Mouse (Mus musculus): ENCODE measurements around the gene Zfp324. TPM values are rescaled to one million over a fixed set of nuclear protein-coding genes. Genes with fewer than 3 reads are reported as not detected.
"Not testable (repeated sequence)": the region's sequence is repeated elsewhere in the genome, so short reads cannot be mapped to it uniquely, and the experiment has no call there.

Gene Zfp324
- polyA plus RNA-seq, 1 experiment = 0.27 TPM

- Histone ChIP-seq H3K4me3 (replicated peaks) (no peak overlapping the region), H3K9me3 (ENCODE audit: control insufficient read depth, low read length) (no peaks in the 10 kb centered on the region), H3K27me3 (ENCODE audit: control insufficient read depth) (no peaks in the 10 kb centered on the region), H3K4me1 (ENCODE audit: control insufficient read depth) (no peaks in the 10 kb centered on the region), H3K36me3 (ENCODE audit: control insufficient read depth) (peaks cover 2% of the 10 kb centered on the region; the same call in 1 of the 2 replicates)
- TF ChIP-seq TAL1 (IDR thresholded peaks at IDR 0.05; ENCODE audit: low read length) (no peak), GATA1 (IDR thresholded peaks at IDR 0.05; ENCODE audit: low read length) (no peak)
These were observed 30.8 kb upstream of the Zfp324 start for GRCm38 (mm10) chr7:12934808-12935207.

- H3K4me3 ChIP-seq (replicated peaks); H3K27me3 ChIP-seq (ENCODE audit: control insufficient read depth); H3K9me3 ChIP-seq (ENCODE audit: control insufficient read depth, low read length); H3K36me3 ChIP-seq (ENCODE audit: control insufficient read depth); H3K4me1 ChIP-seq (ENCODE audit: control insufficient read depth): not testable (repeated sequence)
These were observed 28.3 kb upstream of the Zfp324 start for GRCm38 (mm10) chr7:12937254-12937803.

- no peaks in the 10 kb centered on the region for H3K36me3 ChIP-seq (ENCODE audit: control insufficient read depth)
These were observed 25.0 kb upstream of the Zfp324 start for GRCm38 (mm10) chr7:12940599-12940998.

GRCm38 (mm10) chr7:12943488-12943887, 22.1 kb upstream of the Zfp324 start:
- no peaks in the 10 kb centered on the region for H3K27me3 ChIP-seq (ENCODE audit: control insufficient read depth)
- no peaks in the 10 kb centered on the region; the same call in none of the 2 replicates for H3K4me1 ChIP-seq (ENCODE audit: control insufficient read depth)
- no peaks in the 10 kb centered on the region for H3K9me3 ChIP-seq (ENCODE audit: control insufficient read depth, low read length)
- no peak overlapping the region for H3K4me3 ChIP-seq (replicated peaks)
- H3K36me3 ChIP-seq (ENCODE audit: control insufficient read depth) = no peaks in the 10 kb centered on the region
- TF ChIP-seq TAL1 (IDR thresholded peaks at IDR 0.05; ENCODE audit: low read length) = no peak
- no peak for TF ChIP-seq GATA1 (IDR thresholded peaks at IDR 0.05; ENCODE audit: low read length)

More at GRCm38 (mm10) chr7:12940599-12940998, 25.0 kb upstream of the Zfp324 start:
- Histone ChIP-seq H3K4me3 (replicated peaks) (no peak overlapping the region), H3K27me3 (ENCODE audit: control insufficient read depth) (no peaks in the 10 kb centered on the region), H3K4me1 (ENCODE audit: control insufficient read depth) (no peaks in the 10 kb centered on the region; the same call in 1 of the 2 replicates), H3K9me3 (ENCODE audit: control insufficient read depth, low read length) (no peaks in the 10 kb centered on the region)
- TF ChIP-seq TAL1 (IDR thresholded peaks at IDR 0.05; ENCODE audit: low read length) (no peak), GATA1 (IDR thresholded peaks at IDR 0.05; ENCODE audit: low read length) (no peak)

- H3K27me3 ChIP-seq (ENCODE audit: control insufficient read depth) = no peaks in the 10 kb centered on the region
- H3K4me1 ChIP-seq (ENCODE audit: control insufficient read depth) = peaks cover 30% of the 10 kb centered on the region
- H3K36me3 ChIP-seq (ENCODE audit: control insufficient read depth) = no peaks in the 10 kb centered on the region
- TF ChIP-seq TAL1 (IDR thresholded peaks at IDR 0.05; ENCODE audit: low read length) = no peak
- no peak for TF ChIP-seq GATA1 (IDR thresholded peaks at IDR 0.05; ENCODE audit: low read length)
- H3K9me3 ChIP-seq (ENCODE audit: control insufficient read depth, low read length) = no peaks in the 10 kb centered on the region
- peak overlapping the region; percentile 81 for H3K4me3 ChIP-seq (replicated peaks)
These were observed 16.4 kb upstream of the Zfp324 start for GRCm38 (mm10) chr7:12949032-12949871.

GRCm38 (mm10) chr7:12949872-12950229, 15.8 kb upstream of the Zfp324 start:
- TF ChIP-seq GATA1 (IDR thresholded peaks at IDR 0.05; ENCODE audit: low read length) (no peak), TAL1 (IDR thresholded peaks at IDR 0.05; ENCODE audit: low read length) (no peak)
- Histone ChIP-seq H3K4me1 (ENCODE audit: control insufficient read depth) (peaks cover 30% of the 10 kb centered on the region), H3K4me3 (replicated peaks) (peak overlapping the region; percentile 81), H3K9me3 (ENCODE audit: control insufficient read depth, low read length) (no peaks in the 10 kb centered on the region), H3K36me3 (ENCODE audit: control insufficient read depth) (no peaks in the 10 kb centered on the region), H3K27me3 (ENCODE audit: control insufficient read depth) (no peaks in the 10 kb centered on the region)

- Histone ChIP-seq H3K4me1 (ENCODE audit: control insufficient read depth) (peaks cover 29% of the 10 kb centered on the region), H3K36me3 (ENCODE audit: control insufficient read depth) (no peaks in the 10 kb centered on the region), H3K9me3 (ENCODE audit: control insufficient read depth, low read length) (no peaks in the 10 kb centered on the region), H3K4me3 (replicated peaks) (no peak overlapping the region), H3K27me3 (ENCODE audit: control insufficient read depth) (no peaks in the 10 kb centered on the region)
- TF ChIP-seq TAL1 (IDR thresholded peaks at IDR 0.05; ENCODE audit: low read length) (no peak), GATA1 (IDR thresholded peaks at IDR 0.05; ENCODE audit: low read length) (no peak)
These were observed 10.7 kb upstream of the Zfp324 start for GRCm38 (mm10) chr7:12954896-12955295.

GRCm38 (mm10) chr7:12957511-12957910, 8.1 kb upstream of the Zfp324 start:
- Histone ChIP-seq H3K36me3 (ENCODE audit: control insufficient read depth) (no peaks in the 10 kb centered on the region), H3K27me3 (ENCODE audit: control insufficient read depth) (no peaks in the 10 kb centered on the region), H3K4me1 (ENCODE audit: control insufficient read depth) (peaks cover 28% of the 10 kb centered on the region), H3K4me3 (replicated peaks) (no peak overlapping the region), H3K9me3 (ENCODE audit: control insufficient read depth, low read length) (no peaks in the 10 kb centered on the region)
- TF ChIP-seq TAL1 (IDR thresholded peaks at IDR 0.05; ENCODE audit: low read length) = no peak
- TF ChIP-seq GATA1 (IDR thresholded peaks at IDR 0.05; ENCODE audit: low read length) = no peak

GRCm38 (mm10) chr7:12958948-12959347, 6.7 kb upstream of the Zfp324 start:
- Histone ChIP-seq H3K27me3 (ENCODE audit: control insufficient read depth) (no peaks in the 10 kb centered on the region), H3K9me3 (ENCODE audit: control insufficient read depth, low read length) (no peaks in the 10 kb centered on the region), H3K4me3 (replicated peaks) (no peak overlapping the region), H3K36me3 (ENCODE audit: control insufficient read depth) (no peaks in the 10 kb centered on the region), H3K4me1 (ENCODE audit: control insufficient read depth) (peaks cover 32% of the 10 kb centered on the region)
- TF ChIP-seq GATA1 (IDR thresholded peaks at IDR 0.05; ENCODE audit: low read length) (no peak), TAL1 (IDR thresholded peaks at IDR 0.05; ENCODE audit: low read length) (no peak)

All from erythroblast, embryonic 14.5 days (primary cell).